Mouse (Mus musculus) heart, postnatal 14 days (tissue): ENCODE measurements around the gene Mllt11. TPM values are rescaled to one million over a fixed set of nuclear protein-coding genes. Genes with fewer than 3 reads are reported as not detected.

Source experiments
- DNase-seq, 2 experiments: peaks; one replicate each; pipeline ENCODE4 v3.0.0; 2021 to 2022
- intact Hi-C: fragments of 180-260 bp; cut with DNase I; formaldehyde crosslinking; loops from one replicate; pipeline ENCODE4 v1.15.1; 2025
- long read RNA-seq, 2 experiments: library from polyadenylated mRNA; stranded (forward); transcript quantifications; one replicate each; pipeline ENCODE4 v2.0.0; 2021
- total RNA-seq, 2 experiments: library from RNA; stranded (reverse); gene quantifications; 2 replicates each; pipeline ENCODE4 v1.2.3; 2021

Gene Mllt11
- 1 to 10 TPM; 6.7 to 7.8 TPM for total RNA-seq
- long read RNA-seq, experiment 1, transcript Mllt11-201 (2 exons, 1,923 nt) = major isoform, 18 of 19 reads
- long read RNA-seq, experiment 1, partial matches to known transcripts = 0 of 19 reads
- long read RNA-seq, experiment 1, other reads (novel, unspliced or antisense) = 1 of 19 reads
- long read RNA-seq, experiment 2, transcript Mllt11-201 (2 exons, 1,923 nt) = major isoform, 19 of 22 reads
- long read RNA-seq, experiment 2, partial matches to known transcripts = 0 of 22 reads
- long read RNA-seq, experiment 2, other reads (novel, unspliced or antisense) = 3 of 22 reads

GRCm38 (mm10) chr3:95231298-95232221 lies at the start of gene Mllt11:
TSS of gene Mllt11 (minus strand) at chr3:95232171.
- intact Hi-C loops = no loop called here
- no peak for DNase-seq

- intact Hi-C loops = loop anchor here (2.0 kb wide), 1 partner anchor 33 kb away; the partner anchor contains the start of gene Cers2
- peak; percentile 98 to 99 for DNase-seq
Measured at GRCm38 (mm10) chr3:95281216-95282126, 49.5 kb upstream of the Mllt11 start, which contains the start of the genes Mindy1 and Prune1. TSS of gene Mindy1 (plus strand) at chr3:95281345. TSS of gene Prune1 (minus strand) at chr3:95282076.

GRCm38 (mm10) chr3:95280747-95281146 lies 48.8 kb upstream of the Mllt11 start:
- DNase-seq = peak; percentile 13 to 16

GRCm38 (mm10) chr3:95277149-95277551 lies 45.2 kb upstream of the Mllt11 start:
- peak in 1 of 2 experiments; percentile 26 for DNase-seq
- intact Hi-C loops = no loop called here

More at GRCm38 (mm10) chr3:95280747-95281146, 48.8 kb upstream of the Mllt11 start:
- intact Hi-C loops = no loop called here

GRCm38 (mm10) chr3:95276428-95276934 lies 44.5 kb upstream of the Mllt11 start:
- no peak for DNase-seq
- intact Hi-C loops = no loop called here

GRCm38 (mm10) chr3:95275161-95275560 lies 43.2 kb upstream of the Mllt11 start:
- DNase-seq = no peak
- intact Hi-C loops = no loop called here

- intact Hi-C loops = no loop called here
- no peak for DNase-seq
Measured at GRCm38 (mm10) chr3:95274453-95274852, 42.5 kb upstream of the Mllt11 start.

GRCm38 (mm10) chr3:95273471-95273870 lies 41.5 kb upstream of the Mllt11 start:
- no peak for DNase-seq
- intact Hi-C loops = no loop called here

GRCm38 (mm10) chr3:95270766-95271364 lies 38.9 kb upstream of the Mllt11 start:
- intact Hi-C loops = no loop called here
- DNase-seq = no peak

GRCm38 (mm10) chr3:95269789-95270188 lies 37.8 kb upstream of the Mllt11 start:
- no peak for DNase-seq
- intact Hi-C loops = no loop called here

GRCm38 (mm10) chr3:95267855-95268254 lies 35.9 kb upstream of the Mllt11 start:
- intact Hi-C loops = no loop called here
- no peak for DNase-seq

- intact Hi-C loops = no loop called here
- DNase-seq = no peak
Measured at GRCm38 (mm10) chr3:95266052-95266451, 34.1 kb upstream of the Mllt11 start.

- intact Hi-C loops = no loop called here
- no peak for DNase-seq
Measured at GRCm38 (mm10) chr3:95264724-95265123, 32.8 kb upstream of the Mllt11 start.

GRCm38 (mm10) chr3:95263089-95263739 lies 31.2 kb upstream of the Mllt11 start:
- intact Hi-C loops = loop anchor here (2.0 kb wide), 1 partner anchor 46 kb away; the partner anchor contains the start of gene Gabpb2
- DNase-seq = peak; percentile 75 to 78

GRCm38 (mm10) chr3:95261975-95262374 lies 30.0 kb upstream of the Mllt11 start:
- DNase-seq = no peak
- intact Hi-C loops = loop anchor here (1.0 to 2.0 kb wide), 2 partner anchors 45 to 120 kb away; partner anchors contain the start of genes Gabpb2 and Tnfaip8l2

GRCm38 (mm10) chr3:95256931-95257330 lies 25.0 kb upstream of the Mllt11 start:
- intact Hi-C loops = no loop called here
- no peak for DNase-seq

- no peak for DNase-seq
- intact Hi-C loops = no loop called here
Measured at GRCm38 (mm10) chr3:95250783-95251424, 18.9 kb upstream of the Mllt11 start, which contains the start of gene Bnipl. TSS of gene Bnipl (minus strand) at chr3:95251193.

GRCm38 (mm10) chr3:95250361-95250760 lies 18.4 kb upstream of the Mllt11 start:
- no peak for DNase-seq
- intact Hi-C loops = no loop called here
